Mouse (Mus musculus): ENCODE results near the gene Rgs6. TPM values are rescaled to one million over a fixed set of nuclear protein-coding genes. Genes with fewer than 3 reads are reported as not detected.

The Rgs6 gene
- polyA plus RNA-seq, 1 experiment from 2014 or later = 0.92 TPM

DNA sequence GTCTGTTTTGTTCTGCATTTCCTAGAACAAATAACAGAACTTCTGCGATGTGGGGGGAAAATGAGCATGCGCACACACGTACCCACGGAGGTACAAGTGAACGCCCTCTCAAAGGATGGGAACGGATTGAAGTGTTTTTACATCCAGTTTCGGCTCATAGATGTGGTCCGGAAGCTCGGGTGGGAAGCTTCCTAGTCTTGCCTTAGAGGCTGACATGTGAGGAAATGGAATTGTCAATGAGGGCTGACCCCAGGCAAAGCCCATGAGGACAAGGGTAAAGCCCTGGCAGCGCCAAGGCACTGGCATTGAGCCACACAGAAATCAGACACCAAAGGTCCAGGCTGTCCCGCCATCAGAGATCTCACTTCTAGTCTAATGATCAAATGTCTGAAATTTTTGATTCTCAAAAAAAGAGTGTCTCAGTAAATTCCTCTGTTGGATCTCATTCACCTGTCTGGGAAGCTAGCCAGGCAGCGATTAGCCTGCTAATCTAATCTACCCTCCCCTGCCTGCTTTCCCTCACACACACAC is 457.0 kb downstream of the Rgs6 start:
- Histone ChIP-seq H3K27me3 (ENCODE audit: control insufficient read depth, insufficient read depth, low read length) (no peaks in the 10 kb centered on the region), H3K4me2 (replicated peaks; ENCODE audit: low read depth, low read length) (no peak overlapping the region), H3K27ac (ENCODE audit: low read depth, low read length) (no peak overlapping the region), H3K9ac (ENCODE audit: low read depth, low read length) (no peak overlapping the region), H3K9me3 (ENCODE audit: control insufficient read depth, low read length) (no peaks in the 10 kb centered on the region), H3K36me3 (ENCODE audit: control insufficient read depth, insufficient read depth, low read length) (no peaks in the 10 kb centered on the region), H3K4me1 (ENCODE audit: control insufficient read depth, insufficient read depth, low read length) (0 out of 2 replicates have a peak, but pooled peaks cover 10% of the 10 kb centered on the region), H3K4me3 (ENCODE audit: low read length) (no peak overlapping the region)
- WGBS = 57% methylated on average over 12 of the region's 12 CpGs
- 0 out of 2 replicates have a peak, but pooled peaks have one; percentile 34 for ATAC-seq (ENCODE audit: low FRiP score, low TSS enrichment)

GRCm38 (mm10) chr12:83046734-83047133 is 458.6 kb downstream of the Rgs6 start:
- Histone ChIP-seq H3K4me1 (ENCODE audit: control insufficient read depth, insufficient read depth, low read length) (0 out of 2 replicates have a peak, but pooled peaks cover 10% of the 10 kb centered on the region), H3K36me3 (ENCODE audit: control insufficient read depth, insufficient read depth, low read length) (no peaks in the 10 kb centered on the region), H3K9ac (ENCODE audit: low read depth, low read length) (no peak overlapping the region), H3K27ac (ENCODE audit: low read depth, low read length) (no peak overlapping the region), H3K9me3 (ENCODE audit: control insufficient read depth, low read length) (no peaks in the 10 kb centered on the region), H3K4me3 (ENCODE audit: low read length) (no peak overlapping the region), H3K27me3 (ENCODE audit: control insufficient read depth, insufficient read depth, low read length) (no peaks in the 10 kb centered on the region), H3K4me2 (replicated peaks; ENCODE audit: low read depth, low read length) (no peak overlapping the region)
- ATAC-seq (ENCODE audit: low FRiP score, low TSS enrichment) = no peak
- WGBS = 92% methylated on average over 9 of the region's 9 CpGs

DNA sequence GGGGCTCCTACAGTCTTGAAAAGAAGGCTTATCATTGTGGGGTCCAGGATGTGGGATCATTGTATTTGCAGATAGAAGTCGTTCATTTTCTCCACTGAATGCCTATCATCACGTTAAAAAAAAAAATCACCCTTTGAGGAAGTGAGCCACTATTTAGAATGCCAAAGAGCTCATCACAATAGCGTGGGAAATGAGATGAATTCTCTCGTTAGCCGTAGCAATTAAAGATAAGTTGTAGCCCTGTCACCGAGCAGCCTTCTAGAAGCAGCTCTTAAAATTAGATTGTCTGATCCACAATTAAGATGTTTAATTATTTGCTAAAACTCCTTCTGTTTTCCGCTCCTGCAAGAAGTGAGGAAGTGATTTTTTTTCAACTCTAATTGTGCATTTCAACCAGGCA is 459.6 kb downstream of the Rgs6 start:
- H3K4me3 ChIP-seq (ENCODE audit: low read length) = no peak overlapping the region
- H3K36me3 ChIP-seq (ENCODE audit: control insufficient read depth, insufficient read depth, low read length) = no peaks in the 10 kb centered on the region
- H3K4me2 ChIP-seq (replicated peaks; ENCODE audit: low read depth, low read length) = no peak overlapping the region
- H3K27me3 ChIP-seq (ENCODE audit: control insufficient read depth, insufficient read depth, low read length) = no peaks in the 10 kb centered on the region
- no peak overlapping the region for H3K9ac ChIP-seq (ENCODE audit: low read depth, low read length)
- peaks cover 13% of the 10 kb centered on the region; the same call in 1 of the 2 replicates for H3K4me1 ChIP-seq (ENCODE audit: control insufficient read depth, insufficient read depth, low read length)
- WGBS = 59% methylated on average over 7 of the region's 7 CpGs
- no peak overlapping the region for H3K27ac ChIP-seq (ENCODE audit: low read depth, low read length)
- ATAC-seq (ENCODE audit: low FRiP score, low TSS enrichment) = no peak
- H3K9me3 ChIP-seq (ENCODE audit: control insufficient read depth, low read length) = no peaks in the 10 kb centered on the region

- H3K4me2 ChIP-seq (replicated peaks; ENCODE audit: low read depth, low read length) = no peak overlapping the region
- 85% methylated on average over 8 of the region's 8 CpGs for WGBS
- H3K9ac ChIP-seq (ENCODE audit: low read depth, low read length) = no peak overlapping the region
- H3K27ac ChIP-seq (ENCODE audit: low read depth, low read length) = no peak overlapping the region
- H3K4me1 ChIP-seq (ENCODE audit: control insufficient read depth, insufficient read depth, low read length) = peaks cover 4% of the 10 kb centered on the region; the same call in 1 of the 2 replicates
- no peak for ATAC-seq (ENCODE audit: low FRiP score, low TSS enrichment)
- no peak overlapping the region for H3K4me3 ChIP-seq (ENCODE audit: low read length)
- peaks cover 2% of the 10 kb centered on the region; the same call in 1 of the 2 replicates for H3K9me3 ChIP-seq (ENCODE audit: control insufficient read depth, low read length)
- H3K27me3 ChIP-seq (ENCODE audit: control insufficient read depth, insufficient read depth, low read length) = no peaks in the 10 kb centered on the region
- no peaks in the 10 kb centered on the region for H3K36me3 ChIP-seq (ENCODE audit: control insufficient read depth, insufficient read depth, low read length)
Measured at GRCm38 (mm10) chr12:83050514-83050913, 462.4 kb downstream of the Rgs6 start.

DNA sequence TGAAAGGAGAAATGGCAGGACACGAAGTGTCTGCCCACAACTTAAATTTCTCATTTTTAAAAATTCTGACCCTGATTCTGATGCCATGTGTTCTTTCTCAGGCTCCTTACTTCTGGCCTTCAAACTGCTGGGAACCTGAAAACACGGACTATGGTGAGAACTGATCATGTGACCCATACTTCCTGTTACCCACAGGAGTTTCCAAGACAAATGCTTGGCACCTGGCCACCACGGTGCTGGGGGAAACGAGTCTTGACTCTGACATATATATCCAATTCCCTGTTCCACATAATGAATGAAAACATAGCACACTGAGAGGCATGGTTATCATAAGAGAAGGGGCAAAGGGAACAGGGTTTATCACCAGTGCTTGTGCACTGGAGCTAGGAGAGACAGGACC is 464.3 kb downstream of the Rgs6 start:
- peaks cover 4% of the 10 kb centered on the region; the same call in 1 of the 2 replicates for H3K4me1 ChIP-seq (ENCODE audit: control insufficient read depth, insufficient read depth, low read length)
- no peak overlapping the region for H3K4me2 ChIP-seq (replicated peaks; ENCODE audit: low read depth, low read length)
- H3K27ac ChIP-seq (ENCODE audit: low read depth, low read length) = no peak overlapping the region
- H3K4me3 ChIP-seq (ENCODE audit: low read length) = no peak overlapping the region
- no peaks in the 10 kb centered on the region for H3K36me3 ChIP-seq (ENCODE audit: control insufficient read depth, insufficient read depth, low read length)
- H3K27me3 ChIP-seq (ENCODE audit: control insufficient read depth, insufficient read depth, low read length) = no peaks in the 10 kb centered on the region
- WGBS = 42% methylated on average over 4 of the region's 4 CpGs
- ATAC-seq (ENCODE audit: low FRiP score, low TSS enrichment) = no peak
- no peak overlapping the region for H3K9ac ChIP-seq (ENCODE audit: low read depth, low read length)
- peaks cover 2% of the 10 kb centered on the region; the same call in 1 of the 2 replicates for H3K9me3 ChIP-seq (ENCODE audit: control insufficient read depth, low read length)

DNA sequence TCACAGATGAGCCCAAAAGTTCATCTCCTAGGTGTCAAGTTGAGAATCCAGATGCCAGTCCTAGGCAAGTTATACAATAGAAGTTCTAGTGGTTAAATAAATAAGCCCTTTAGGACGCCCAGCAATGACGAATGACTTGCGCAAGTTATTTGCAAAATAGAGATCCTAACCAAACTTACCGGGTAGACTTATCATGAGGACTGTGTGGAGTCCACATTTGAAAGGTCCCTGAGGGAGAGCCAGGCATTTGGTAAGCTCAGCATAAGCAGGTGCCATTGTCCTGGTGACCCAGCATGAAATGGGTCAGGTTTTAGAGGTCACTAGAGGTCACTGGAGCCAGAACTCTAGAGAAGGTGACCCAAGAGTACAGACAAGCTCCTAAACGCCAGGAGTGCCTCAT is 467.6 kb downstream of the Rgs6 start:
- 85% methylated on average over 5 of the region's 5 CpGs for WGBS
- Histone ChIP-seq H3K9ac (ENCODE audit: low read depth, low read length) (no peak overlapping the region), H3K36me3 (ENCODE audit: control insufficient read depth, insufficient read depth, low read length) (no peaks in the 10 kb centered on the region), H3K4me2 (replicated peaks; ENCODE audit: low read depth, low read length) (no peak overlapping the region), H3K9me3 (ENCODE audit: control insufficient read depth, low read length) (peaks cover 2% of the 10 kb centered on the region; the same call in 1 of the 2 replicates), H3K4me3 (ENCODE audit: low read length) (no peak overlapping the region), H3K27me3 (ENCODE audit: control insufficient read depth, insufficient read depth, low read length) (no peaks in the 10 kb centered on the region), H3K4me1 (ENCODE audit: control insufficient read depth, insufficient read depth, low read length) (peaks cover 4% of the 10 kb centered on the region; the same call in 1 of the 2 replicates), H3K27ac (ENCODE audit: low read depth, low read length) (no peak overlapping the region)
- no peak for ATAC-seq (ENCODE audit: low FRiP score, low TSS enrichment)

DNA sequence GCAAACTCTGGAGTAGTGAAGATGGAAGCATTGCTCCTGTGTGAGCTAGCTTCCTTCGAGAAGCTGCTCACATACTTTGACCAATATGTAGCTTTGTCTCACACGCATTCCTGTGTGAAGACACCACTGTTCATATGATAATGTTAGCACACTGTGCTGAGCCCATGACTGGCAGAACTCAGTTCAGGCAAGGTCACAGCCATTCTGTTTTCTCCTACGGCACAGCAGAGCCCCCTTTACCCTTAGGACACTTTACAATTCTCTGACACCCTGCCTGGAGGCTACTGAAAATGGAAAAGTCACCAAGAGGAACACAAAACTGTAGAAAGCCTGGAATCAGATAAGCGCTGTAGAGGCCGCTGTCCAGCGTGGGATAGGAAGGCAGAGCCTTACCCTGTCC is 478.3 kb downstream of the Rgs6 start:
- no peaks in the 10 kb centered on the region for H3K4me1 ChIP-seq (ENCODE audit: control insufficient read depth, insufficient read depth, low read length)
- H3K9ac ChIP-seq (ENCODE audit: low read depth, low read length) = no peak overlapping the region
- H3K36me3 ChIP-seq (ENCODE audit: control insufficient read depth, insufficient read depth, low read length) = no peaks in the 10 kb centered on the region
- H3K4me3 ChIP-seq (ENCODE audit: low read length) = no peak overlapping the region
- ATAC-seq (ENCODE audit: low FRiP score, low TSS enrichment) = no peak
- WGBS = 74% methylated on average over 6 of the region's 6 CpGs
- H3K9me3 ChIP-seq (ENCODE audit: control insufficient read depth, low read length) = no peaks in the 10 kb centered on the region
- H3K27ac ChIP-seq (ENCODE audit: low read depth, low read length) = no peak overlapping the region
- H3K4me2 ChIP-seq (replicated peaks; ENCODE audit: low read depth, low read length) = no peak overlapping the region
- no peaks in the 10 kb centered on the region for H3K27me3 ChIP-seq (ENCODE audit: control insufficient read depth, insufficient read depth, low read length)

DNA sequence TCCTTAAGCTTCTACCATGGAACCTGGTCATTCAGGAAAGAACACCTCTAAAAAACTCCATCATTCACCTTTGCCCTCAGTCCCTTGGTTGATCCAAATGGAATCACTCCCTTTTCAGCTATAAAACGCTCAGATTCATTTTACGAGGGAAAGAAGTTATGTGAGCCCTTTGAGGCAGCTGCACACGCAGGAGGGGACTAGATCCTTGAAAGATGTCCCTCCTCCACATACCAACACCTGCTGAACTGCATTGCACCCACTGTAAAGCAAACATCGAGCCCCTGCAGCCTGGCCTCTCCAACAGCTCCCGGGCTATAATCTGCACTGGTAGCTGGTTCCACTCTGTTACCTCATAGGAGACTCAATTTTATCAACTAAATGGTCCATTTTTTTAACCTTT is 482.8 kb downstream of the Rgs6 start:
- Histone ChIP-seq H3K4me2 (replicated peaks; ENCODE audit: low read depth, low read length) (no peak overlapping the region), H3K36me3 (ENCODE audit: control insufficient read depth, insufficient read depth, low read length) (no peaks in the 10 kb centered on the region), H3K4me1 (ENCODE audit: control insufficient read depth, insufficient read depth, low read length) (peaks cover 16% of the 10 kb centered on the region), H3K4me3 (ENCODE audit: low read length) (no peak overlapping the region), H3K27me3 (ENCODE audit: control insufficient read depth, insufficient read depth, low read length) (no peaks in the 10 kb centered on the region), H3K9me3 (ENCODE audit: control insufficient read depth, low read length) (no peaks in the 10 kb centered on the region), H3K27ac (ENCODE audit: low read depth, low read length) (no peak overlapping the region), H3K9ac (ENCODE audit: low read depth, low read length) (no peak overlapping the region)
- ATAC-seq (ENCODE audit: low FRiP score, low TSS enrichment) = peak; percentile 78
- 22% methylated on average over 5 of the region's 5 CpGs for WGBS

DNA sequence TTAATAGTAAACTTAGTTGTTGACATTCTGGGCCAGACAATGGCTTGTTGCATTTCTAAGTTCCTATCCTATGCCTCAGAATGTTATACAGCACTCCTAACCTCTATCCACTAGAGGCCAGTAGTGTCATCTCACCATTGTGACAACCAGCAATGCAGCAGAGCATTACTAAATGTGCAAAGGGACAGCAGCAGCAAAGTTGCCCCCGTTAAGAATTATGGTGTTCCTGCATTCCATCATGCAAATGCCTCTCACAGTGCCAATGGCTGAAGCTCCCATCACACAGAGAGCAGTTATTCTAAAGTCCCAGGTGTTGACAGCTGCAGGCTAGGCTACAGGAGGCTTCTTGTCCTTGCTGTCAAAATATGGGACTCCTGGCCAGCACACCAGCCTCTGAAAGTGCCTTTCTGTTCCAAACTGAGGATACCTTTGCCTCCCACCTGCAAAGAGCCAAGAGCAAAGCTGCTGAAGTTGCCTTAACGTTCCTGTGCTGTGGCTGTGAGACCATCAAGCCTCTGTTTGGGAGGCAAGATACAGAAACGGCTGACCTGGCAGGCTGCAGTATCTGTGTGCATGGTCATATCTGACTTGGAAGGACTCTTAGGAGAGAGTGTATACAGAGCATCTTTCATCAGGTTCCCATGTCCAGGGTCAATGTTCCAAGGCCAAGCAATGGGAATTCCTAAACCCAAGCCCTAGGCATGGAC is 484.2 kb downstream of the Rgs6 start:
- H3K27me3 ChIP-seq (ENCODE audit: control insufficient read depth, insufficient read depth, low read length) = no peaks in the 10 kb centered on the region
- 30% methylated on average over 3 of the region's 3 CpGs for WGBS
- H3K4me2 ChIP-seq (replicated peaks; ENCODE audit: low read depth, low read length) = no peak overlapping the region
- H3K36me3 ChIP-seq (ENCODE audit: control insufficient read depth, insufficient read depth, low read length) = no peaks in the 10 kb centered on the region
- no peaks in the 10 kb centered on the region for H3K9me3 ChIP-seq (ENCODE audit: control insufficient read depth, low read length)
- no peak overlapping the region for H3K27ac ChIP-seq (ENCODE audit: low read depth, low read length)
- H3K4me3 ChIP-seq (ENCODE audit: low read length) = no peak overlapping the region
- H3K9ac ChIP-seq (ENCODE audit: low read depth, low read length) = no peak overlapping the region
- ATAC-seq (ENCODE audit: low FRiP score, low TSS enrichment) = no peak
- peaks cover 16% of the 10 kb centered on the region for H3K4me1 ChIP-seq (ENCODE audit: control insufficient read depth, insufficient read depth, low read length)

All from kidney, embryonic 14.5 days (tissue).